Comparison of ENCODE assay signal across 19 mouse cellular contexts in genomic region chr16:65379939-65380338, GRCm38 (mm10).
DNase-seq lines count a peak whose midpoint lies in the region; ATAC-seq and TF ChIP-seq lines count a peak whose summit lies in the region.
"Had no signal": no experiment of that assay in that cellular context is flagged by ENCODE, and none has a peak within 500 bp of the region (broad histone marks: within the 10 kb centered on the region; RNA-seq: fewer than 3 reads in every experiment).

No protein-coding gene starts in this region.

- intact Hi-C loops in left cerebral cortex, adult 2 months (cut with DNase I): loop anchor here (5.0 to 10.0 kb wide), 2 partner anchors 42 to 475 kb away; no protein-coding TSS in a partner anchor

- no peak for TF ChIP-seq CTCF in left cerebral cortex, adult 2 months (IDR thresholded peaks at IDR 0.05)

- no peak for ATAC-seq in megakaryocyte, adult 5-6 weeks (ENCODE audit: poor library complexity, severe bottlenecking)

- H3K4me3 ChIP-seq in left cerebral cortex, adult 2 months: no peak overlapping the region
- H3K4me3 ChIP-seq: embryonic facial prominence, embryonic 12.5 days; heart, embryonic 15.5 days; hindbrain, embryonic 10.5 days; midbrain, embryonic 12.5 days; neural tube, embryonic 13.5 days had no signal

- peak overlapping the region; percentile 44 for H3K27ac ChIP-seq in left cerebral cortex, adult 2 months
- H3K27ac ChIP-seq: embryonic facial prominence, embryonic 12.5 days; heart, embryonic 15.5 days; hindbrain, embryonic 10.5 days; midbrain, embryonic 12.5 days; neural tube, embryonic 13.5 days had no signal

- peak; percentile 21 to 55 for DNase-seq in frontal cortex, postnatal 36 days (ENCODE audit: low spot score in 2 of 2)
- DNase-seq in frontal cortex, postnatal 25 days (ENCODE audit: low spot score in 2 of 2): no peak
- DNase-seq in right cerebral cortex, adult 18-20 months: peak; percentile 18
- DNase-seq in right cerebral cortex, postnatal 14 days: no peak
- DNase-seq in left cerebral cortex, adult 2 months (ENCODE audit: extremely low spot score in 1 of 2, low spot score in 2 of 2): no peak
- DNase-seq in urinary bladder, adult 2 months (ENCODE audit: low spot score): no peak
- DNase-seq: adrenal gland, postnatal 36 days; heart, adult 18-20 months; kidney, adult 18-20 months; kidney, postnatal 36 days; lung, adult 18-20 months; lung, postnatal 4 days; thymus, adult 2 months had no signal

Comparison
In these comparisons a context has a peak if more than half of its experiments do, and no peak if none do; other contexts are left out.
1. DNase-seq: peak in frontal cortex, postnatal 36 days (2 of 2) and right cerebral cortex, adult 18-20 months (single experiment); none in frontal cortex, postnatal 25 days (0 of 2), right cerebral cortex, postnatal 14 days (single experiment), left cerebral cortex, adult 2 months (0 of 2) and urinary bladder, adult 2 months (single experiment).